Mouse (Mus musculus) midbrain, embryonic 12.5 days (tissue): Measurements from ENCODE around the gene Wdr46. TPM values are rescaled to one million over a fixed set of nuclear protein-coding genes. Genes with fewer than 3 reads are reported as not detected.

Experiments
- ATAC-seq: fragments of 200-750 bp; cut with Nextera tagmentation; 2 replicates; pipeline ENCODE4 v1.8.0; 2017; ENCODE audit warnings: low read depth, moderate TSS enrichment, moderate library complexity; ENCODE audit not compliant: low FRiP score
- H3K27ac ChIP-seq: fragments of 300-500 bp; sonication (generic); replicated peaks from 2 replicates; pipeline ENCODE4 v1.5.1; 2016; ENCODE audit warnings: mild to moderate bottlenecking
- H3K27me3 ChIP-seq: fragments of 300-500 bp; sonication (generic); 2 replicates; pipeline ENCODE4 v1.6.1; 2016; ENCODE audit warnings: mild to moderate bottlenecking
- H3K36me3 ChIP-seq: fragments of 300-500 bp; sonication (generic); 2 replicates; pipeline ENCODE4 v1.6.1; 2016
- H3K4me1 ChIP-seq: fragments of 300-500 bp; sonication (generic); 2 replicates; pipeline ENCODE4 v1.6.1; 2016
- H3K4me2 ChIP-seq: fragments of 300-500 bp; sonication (generic); replicated peaks from 2 replicates; pipeline ENCODE4 v1.6.1; 2016; ENCODE audit warnings: mild to moderate bottlenecking, moderate library complexity
- H3K4me3 ChIP-seq: fragments of 300-500 bp; sonication (generic); 2 replicates; pipeline ENCODE4 v1.5.1; 2016; ENCODE audit warnings: mild to moderate bottlenecking
- H3K9ac ChIP-seq: fragments of 300-500 bp; sonication (generic); replicated peaks from 2 replicates; pipeline ENCODE4 v1.6.1; 2016; ENCODE audit warnings: mild to moderate bottlenecking, moderate library complexity
- H3K9me3 ChIP-seq: fragments of 300-500 bp; sonication (generic); 2 replicates; pipeline ENCODE4 v1.6.1; 2016; ENCODE audit warnings: mild to moderate bottlenecking
- WGBS: fragments of 180-500 bp; shearing (Covaris S2); methylation state at CpG from one replicate; pipeline ENCODE4 v1.1.7; 2016; 5-methylcytosine and 5-hydroxymethylcytosine counted together
- polyA plus RNA-seq: library from polyadenylated mRNA; unstranded; fragments of >200 nt; fragmentation: Nextera tagmentation; extraction: Ambion mirVana; gene quantifications from 2 replicates; pipeline ENCODE4 v1.2.1, GENCODE M21; 2016

Wdr46 gene
- polyA plus RNA-seq, 1 experiment from 2014 or later = 37.5 TPM

- H3K27me3 ChIP-seq = no peaks in the 10 kb centered on the region
- H3K9me3 ChIP-seq = no peaks in the 10 kb centered on the region
- peaks cover 63% of the 10 kb centered on the region for H3K36me3 ChIP-seq
- no peak overlapping the region for H3K4me2 ChIP-seq
- 96% methylated on average over 13 of the region's 13 CpGs for WGBS
- H3K27ac ChIP-seq = no peak overlapping the region
- ATAC-seq = no peak
- no peak overlapping the region for H3K4me3 ChIP-seq
- peaks cover 16% of the 10 kb centered on the region for H3K4me1 ChIP-seq
- H3K9ac ChIP-seq = no peak overlapping the region
Observed at GRCm38 (mm10) chr17:33959135-33959534, 18.7 kb downstream of the Wdr46 start.

GRCm38 (mm10) chr17:33959948-33960347 is 19.5 kb downstream of the Wdr46 start:
- 94% methylated on average over 15 of the region's 15 CpGs for WGBS
- no peak for ATAC-seq
- no peak overlapping the region for H3K27ac ChIP-seq
- H3K36me3 ChIP-seq = peaks cover 66% of the 10 kb centered on the region
- H3K9ac ChIP-seq = no peak overlapping the region
- no peaks in the 10 kb centered on the region for H3K9me3 ChIP-seq
- peaks cover 9% of the 10 kb centered on the region for H3K4me1 ChIP-seq
- no peaks in the 10 kb centered on the region for H3K27me3 ChIP-seq
- no peak overlapping the region for H3K4me3 ChIP-seq
- H3K4me2 ChIP-seq = no peak overlapping the region

- WGBS = 95% methylated on average over 7 of the region's 7 CpGs
- Histone ChIP-seq H3K36me3 (peaks cover 85% of the 10 kb centered on the region), H3K27ac (no peak overlapping the region)
Observed at GRCm38 (mm10) chr17:33962876-33963275, 22.4 kb downstream of the Wdr46 start.

GRCm38 (mm10) chr17:33965082-33965845 is 24.8 kb downstream of the Wdr46 start:
- WGBS = 92% methylated on average over 15 of the region's 17 CpGs

More at GRCm38 (mm10) chr17:33962876-33963275, 22.4 kb downstream of the Wdr46 start:
- H3K4me3 ChIP-seq = no peak overlapping the region
- H3K9me3 ChIP-seq = no peaks in the 10 kb centered on the region
- H3K9ac ChIP-seq = no peak overlapping the region
- ATAC-seq = no peak
- no peaks in the 10 kb centered on the region for H3K27me3 ChIP-seq
- no peak overlapping the region for H3K4me2 ChIP-seq
- H3K4me1 ChIP-seq = no peaks in the 10 kb centered on the region

GRCm38 (mm10) chr17:33965846-33966550 is 25.5 kb downstream of the Wdr46 start:
- no peak for ATAC-seq
- H3K36me3 ChIP-seq = peaks cover 55% of the 10 kb centered on the region
- WGBS = 88% methylated on average over 16 of the region's 16 CpGs

More at GRCm38 (mm10) chr17:33965082-33965845, 24.8 kb downstream of the Wdr46 start:
- no peak overlapping the region for H3K27ac ChIP-seq
- no peak overlapping the region for H3K4me2 ChIP-seq
- ATAC-seq = no peak
- no peak overlapping the region for H3K9ac ChIP-seq
- H3K9me3 ChIP-seq = no peaks in the 10 kb centered on the region
- H3K4me3 ChIP-seq = no peak overlapping the region
- H3K27me3 ChIP-seq = no peaks in the 10 kb centered on the region
- H3K4me1 ChIP-seq = no peaks in the 10 kb centered on the region
- H3K36me3 ChIP-seq = peaks cover 62% of the 10 kb centered on the region

GRCm38 (mm10) chr17:33968489-33968888 is 28.0 kb downstream of the Wdr46 start:
- no peak overlapping the region for H3K4me3 ChIP-seq
- H3K4me1 ChIP-seq = no peaks in the 10 kb centered on the region
- 3% methylated on average over 9 of the region's 9 CpGs for WGBS
- H3K4me2 ChIP-seq = no peak overlapping the region
- no peaks in the 10 kb centered on the region for H3K9me3 ChIP-seq
- ATAC-seq = peak; percentile 38; the same call in 1 of the 2 replicates
- H3K36me3 ChIP-seq = peaks cover 30% of the 10 kb centered on the region
- H3K27ac ChIP-seq = no peak overlapping the region
- no peak overlapping the region for H3K9ac ChIP-seq
- H3K27me3 ChIP-seq = peaks cover 7% of the 10 kb centered on the region; the same call in 1 of the 2 replicates

More at GRCm38 (mm10) chr17:33965846-33966550, 25.5 kb downstream of the Wdr46 start:
- no peaks in the 10 kb centered on the region for H3K9me3 ChIP-seq
- H3K27me3 ChIP-seq = no peaks in the 10 kb centered on the region
- H3K4me1 ChIP-seq = no peaks in the 10 kb centered on the region
- no peak overlapping the region for H3K27ac ChIP-seq
- no peak overlapping the region for H3K4me2 ChIP-seq
- H3K4me3 ChIP-seq = no peak overlapping the region
- no peak overlapping the region for H3K9ac ChIP-seq

GRCm38 (mm10) chr17:33968927-33969326 is 28.5 kb downstream of the Wdr46 start:
- ATAC-seq = 0 out of 2 replicates have a peak, but pooled peaks have one; percentile 27
- Histone ChIP-seq H3K36me3 (peaks cover 26% of the 10 kb centered on the region), H3K4me3 (no peak overlapping the region), H3K4me2 (no peak overlapping the region), H3K9me3 (no peaks in the 10 kb centered on the region), H3K27me3 (peaks cover 7% of the 10 kb centered on the region; the same call in 1 of the 2 replicates), H3K9ac (no peak overlapping the region), H3K27ac (no peak overlapping the region), H3K4me1 (no peaks in the 10 kb centered on the region)
- WGBS = 31% methylated on average over 5 of the region's 5 CpGs

- H3K4me3 ChIP-seq = no peak overlapping the region
- H3K36me3 ChIP-seq = peaks cover 23% of the 10 kb centered on the region
- no peak for ATAC-seq
- no peaks in the 10 kb centered on the region for H3K4me1 ChIP-seq
- no peak overlapping the region for H3K4me2 ChIP-seq
- H3K27me3 ChIP-seq = peaks cover 7% of the 10 kb centered on the region; the same call in 1 of the 2 replicates
- H3K9ac ChIP-seq = no peak overlapping the region
- no peak overlapping the region for H3K27ac ChIP-seq
- 78% methylated on average over 4 of the region's 4 CpGs for WGBS
- H3K9me3 ChIP-seq = no peaks in the 10 kb centered on the region
Observed at GRCm38 (mm10) chr17:33969394-33969793, 28.9 kb downstream of the Wdr46 start.

GRCm38 (mm10) chr17:33972691-33973090 is 32.2 kb downstream of the Wdr46 start:
- Histone ChIP-seq H3K4me2 (no peak overlapping the region), H3K9me3 (no peaks in the 10 kb centered on the region), H3K27me3 (peaks cover 34% of the 10 kb centered on the region), H3K9ac (no peak overlapping the region), H3K36me3 (no peaks in the 10 kb centered on the region), H3K4me1 (no peaks in the 10 kb centered on the region), H3K4me3 (no peak overlapping the region), H3K27ac (no peak overlapping the region)
- 19% methylated on average over 1 of the region's 1 CpGs for WGBS
- ATAC-seq = no peak

- ATAC-seq = no peak
- H3K36me3 ChIP-seq = no peaks in the 10 kb centered on the region
- H3K27ac ChIP-seq = no peak overlapping the region
- H3K27me3 ChIP-seq = peaks cover 43% of the 10 kb centered on the region
- H3K9ac ChIP-seq = no peak overlapping the region
- 71% methylated on average over 3 of the region's 3 CpGs for WGBS
- H3K4me3 ChIP-seq = no peak overlapping the region
- H3K9me3 ChIP-seq = no peaks in the 10 kb centered on the region
- H3K4me2 ChIP-seq = no peak overlapping the region
- peaks cover 4% of the 10 kb centered on the region for H3K4me1 ChIP-seq
Observed at GRCm38 (mm10) chr17:33973572-33973971, 33.1 kb downstream of the Wdr46 start.

GRCm38 (mm10) chr17:33977861-33978557 is 37.5 kb downstream of the Wdr46 start:
- Histone ChIP-seq H3K9ac (peak overlapping the region; percentile 8), H3K27ac (no peak overlapping the region), H3K9me3 (no peaks in the 10 kb centered on the region), H3K4me3 (peak overlapping the region; percentile 33), H3K4me1 (peaks cover 15% of the 10 kb centered on the region), H3K27me3 (peaks cover 56% of the 10 kb centered on the region), H3K4me2 (peak overlapping the region; percentile 52), H3K36me3 (no peaks in the 10 kb centered on the region)
- 3% methylated on average over 57 of the region's 57 CpGs for WGBS
- ATAC-seq = no peak
